Mouse (Mus musculus) heart, postnatal 4 days (tissue): ENCODE measurements around the gene Krt83. TPM values are rescaled to one million over a fixed set of nuclear protein-coding genes. Genes with fewer than 3 reads are reported as not detected.
"Not testable (repeated sequence)": the region's sequence is repeated elsewhere in the genome, so short reads cannot be mapped to it uniquely, and the experiment has no call there.

ENCODE experiments used
- DNase-seq: peaks from one replicate; pipeline ENCODE4 v3.0.0; 2021
- total RNA-seq, 2 experiments: library from RNA; stranded (reverse); gene quantifications; 2 replicates each; pipeline ENCODE4 v1.2.3; 2021

The Krt83 gene
- not detected for total RNA-seq

- no peak for DNase-seq
Measured at GRCm38 (mm10) chr15:101491431-101491830, at the start of gene Krt83. Gene Krt83 (minus strand): TSS chr15:101491512.

GRCm38 (mm10) chr15:101538580-101538900 lies 47.2 kb upstream of the Krt83 start:
- DNase-seq = no peak

GRCm38 (mm10) chr15:101537864-101538579 lies 46.7 kb upstream of the Krt83 start:
- no peak for DNase-seq

- DNase-seq = no peak
Measured at GRCm38 (mm10) chr15:101536054-101536850, 44.9 kb upstream of the Krt83 start.

- no peak for DNase-seq
Measured at GRCm38 (mm10) chr15:101532720-101533119, 41.4 kb upstream of the Krt83 start, which contains the start of gene Krt84. Gene Krt84 (minus strand): TSS chr15:101532820.

GRCm38 (mm10) chr15:101522556-101523232 lies 31.4 kb upstream of the Krt83 start:
- DNase-seq = no peak

- peak; percentile 84 for DNase-seq
Measured at GRCm38 (mm10) chr15:101519792-101520191, 28.5 kb upstream of the Krt83 start.

GRCm38 (mm10) chr15:101517161-101517560 lies 25.8 kb upstream of the Krt83 start, which contains the start of gene Gm49425:
Gene Gm49425 (minus strand): TSS chr15:101517261.
- not testable (repeated sequence) for DNase-seq

GRCm38 (mm10) chr15:101508247-101508646 lies 16.9 kb upstream of the Krt83 start:
- no peak for DNase-seq

- DNase-seq = no peak
Measured at GRCm38 (mm10) chr15:101506896-101507758, 15.8 kb upstream of the Krt83 start.

GRCm38 (mm10) chr15:101497181-101497580 lies 5.9 kb upstream of the Krt83 start:
- DNase-seq = peak; percentile 46

- DNase-seq = no peak
Measured at GRCm38 (mm10) chr15:101495266-101495665, 4.0 kb upstream of the Krt83 start.

GRCm38 (mm10) chr15:101494203-101494602 lies 2.9 kb upstream of the Krt83 start:
- no peak for DNase-seq

- DNase-seq = no peak
Measured at GRCm38 (mm10) chr15:101493713-101494112, 2.4 kb upstream of the Krt83 start.

GRCm38 (mm10) chr15:101492718-101493117 lies 1.4 kb upstream of the Krt83 start:
- no peak for DNase-seq

- DNase-seq = no peak
Measured at GRCm38 (mm10) chr15:101485911-101486635, 5.2 kb downstream of the Krt83 start.

- DNase-seq = no peak
Measured at GRCm38 (mm10) chr15:101484939-101485338, 6.4 kb downstream of the Krt83 start.

GRCm38 (mm10) chr15:101483646-101484045 lies 7.7 kb downstream of the Krt83 start:
- no peak for DNase-seq

- DNase-seq = no peak
Measured at GRCm38 (mm10) chr15:101482056-101482455, 9.3 kb downstream of the Krt83 start.

- DNase-seq = no peak
Measured at GRCm38 (mm10) chr15:101479666-101480060, 11.6 kb downstream of the Krt83 start.

GRCm38 (mm10) chr15:101479007-101479665 lies 12.2 kb downstream of the Krt83 start:
- DNase-seq = peak; percentile 72
